Mouse (Mus musculus): ENCODE data around the gene Gm20388. TPM values are rescaled to one million over a fixed set of nuclear protein-coding genes. Genes with fewer than 3 reads are reported as not detected.
A peak's percentile ranks its signal among the peaks of the same experiment; 100 is the strongest.

Gm20388 gene
- total and polyA plus RNA-seq, 2 experiments from 2014 or later: 17.3 TPM; not detected in 1

GRCm38 (mm10) chr8:120504251-120505081, 593.8 kb downstream of the Gm20388 start:
- H3K9ac ChIP-seq (replicated peaks; ENCODE audit: low read depth, low read length): peak overlapping the region; percentile 15; the same call in 1 of the 2 replicates
- peak; percentile 35 for ATAC-seq (ENCODE audit: insufficient read depth, low read depth)
- peaks cover 42% of the 10 kb centered on the region for H3K4me1 ChIP-seq (ENCODE audit: control insufficient read depth, insufficient read depth)
- peak overlapping the region; percentile 46 for H3K4me2 ChIP-seq (ENCODE audit: low read depth, low read length)
- 5% methylated on average over 19 of the region's 20 CpGs for WGBS
- TF ChIP-seq EP300 (IDR thresholded peaks at IDR 0.05; ENCODE audit: low read depth): no peak
- TF ChIP-seq CTCF (IDR thresholded peaks at IDR 0.05; ENCODE audit: low read depth): no peak
- no peaks in the 10 kb centered on the region for H3K9me3 ChIP-seq (replicated peaks; ENCODE audit: control insufficient read depth, low read length)
- no peak for DNase-seq (ENCODE audit: low spot score)
- H3K36me3 ChIP-seq (replicated peaks; ENCODE audit: control insufficient read depth, insufficient read depth, low read length): no peaks in the 10 kb centered on the region
- peak overlapping the region; percentile 60 for H3K27ac ChIP-seq (ENCODE audit: low read depth)
- peak overlapping the region; percentile 30 for H3K4me3 ChIP-seq (ENCODE audit: low read depth, low read length)
- no peaks in the 10 kb centered on the region for H3K27me3 ChIP-seq (ENCODE audit: control insufficient read depth, insufficient read depth, low read length)

- TF ChIP-seq CTCF (IDR thresholded peaks at IDR 0.05; ENCODE audit: low read depth): no peak
- TF ChIP-seq EP300 (IDR thresholded peaks at IDR 0.05; ENCODE audit: low read depth): no peak
- 3% methylated on average over 19 of the region's 19 CpGs for WGBS
- peaks cover 49% of the 10 kb centered on the region for H3K4me1 ChIP-seq (ENCODE audit: control insufficient read depth, insufficient read depth)
- H3K27me3 ChIP-seq (ENCODE audit: control insufficient read depth, insufficient read depth, low read length): no peaks in the 10 kb centered on the region
- DNase-seq (ENCODE audit: low spot score) (no peak), ATAC-seq (ENCODE audit: insufficient read depth, low read depth) (no peak)
- H3K4me3 ChIP-seq (ENCODE audit: low read depth, low read length): peak overlapping the region; percentile 30
- H3K9me3 ChIP-seq (replicated peaks; ENCODE audit: control insufficient read depth, low read length): no peaks in the 10 kb centered on the region
- H3K9ac ChIP-seq (replicated peaks; ENCODE audit: low read depth, low read length): peak overlapping the region; percentile 15; the same call in 1 of the 2 replicates
- no peaks in the 10 kb centered on the region for H3K36me3 ChIP-seq (replicated peaks; ENCODE audit: control insufficient read depth, insufficient read depth, low read length)
- H3K27ac ChIP-seq (ENCODE audit: low read depth): peak overlapping the region; percentile 60
- H3K4me2 ChIP-seq (ENCODE audit: low read depth, low read length): peak overlapping the region; percentile 46
Measured at GRCm38 (mm10) chr8:120505082-120505511, 594.5 kb downstream of the Gm20388 start.

- TF ChIP-seq CTCF (IDR thresholded peaks at IDR 0.05; ENCODE audit: low read depth) (no peak), EP300 (IDR thresholded peaks at IDR 0.05; ENCODE audit: low read depth) (no peak)
- DNase-seq (ENCODE audit: low spot score) (no peak), ATAC-seq (ENCODE audit: insufficient read depth, low read depth) (no peak)
- Histone ChIP-seq H3K4me3 (ENCODE audit: low read depth, low read length) (peak overlapping the region; percentile 30; the same call in 1 of the 2 replicates), H3K4me2 (ENCODE audit: low read depth, low read length) (peak overlapping the region; percentile 46), H3K9ac (replicated peaks; ENCODE audit: low read depth, low read length) (no peak overlapping the region), H3K27me3 (ENCODE audit: control insufficient read depth, insufficient read depth, low read length) (no peaks in the 10 kb centered on the region), H3K36me3 (replicated peaks; ENCODE audit: control insufficient read depth, insufficient read depth, low read length) (no peaks in the 10 kb centered on the region), H3K4me1 (ENCODE audit: control insufficient read depth, insufficient read depth) (peaks cover 50% of the 10 kb centered on the region), H3K27ac (ENCODE audit: low read depth) (peak overlapping the region; percentile 60), H3K9me3 (replicated peaks; ENCODE audit: control insufficient read depth, low read length) (no peaks in the 10 kb centered on the region)
- 47% methylated on average over 23 of the region's 23 CpGs for WGBS
Measured at GRCm38 (mm10) chr8:120505619-120506310, 595.1 kb downstream of the Gm20388 start.

GRCm38 (mm10) chr8:120506562-120506961, 595.9 kb downstream of the Gm20388 start:
- H3K9me3 ChIP-seq (replicated peaks; ENCODE audit: control insufficient read depth, low read length): no peaks in the 10 kb centered on the region
- 47% methylated on average over 2 of the region's 2 CpGs for WGBS
- no peak overlapping the region for H3K9ac ChIP-seq (replicated peaks; ENCODE audit: low read depth, low read length)
- no peak overlapping the region for H3K27ac ChIP-seq (ENCODE audit: low read depth)
- no peak overlapping the region for H3K4me2 ChIP-seq (ENCODE audit: low read depth, low read length)
- DNase-seq (ENCODE audit: low spot score): no peak
- peak; percentile 42; the same call in 1 of the 2 replicates for TF ChIP-seq CTCF (IDR thresholded peaks at IDR 0.05; ENCODE audit: low read depth)
- no peak for TF ChIP-seq EP300 (IDR thresholded peaks at IDR 0.05; ENCODE audit: low read depth)
- H3K36me3 ChIP-seq (replicated peaks; ENCODE audit: control insufficient read depth, insufficient read depth, low read length): no peaks in the 10 kb centered on the region
- ATAC-seq (ENCODE audit: insufficient read depth, low read depth): no peak
- H3K4me3 ChIP-seq (ENCODE audit: low read depth, low read length): no peak overlapping the region
- peaks cover 55% of the 10 kb centered on the region for H3K4me1 ChIP-seq (ENCODE audit: control insufficient read depth, insufficient read depth)
- no peaks in the 10 kb centered on the region for H3K27me3 ChIP-seq (ENCODE audit: control insufficient read depth, insufficient read depth, low read length)

GRCm38 (mm10) chr8:120507290-120507689, 596.6 kb downstream of the Gm20388 start:
- Histone ChIP-seq H3K4me1 (ENCODE audit: control insufficient read depth, insufficient read depth) (peaks cover 63% of the 10 kb centered on the region), H3K27me3 (ENCODE audit: control insufficient read depth, insufficient read depth, low read length) (no peaks in the 10 kb centered on the region), H3K36me3 (replicated peaks; ENCODE audit: control insufficient read depth, insufficient read depth, low read length) (no peaks in the 10 kb centered on the region), H3K4me3 (ENCODE audit: low read depth, low read length) (no peak overlapping the region), H3K27ac (ENCODE audit: low read depth) (no peak overlapping the region), H3K9me3 (replicated peaks; ENCODE audit: control insufficient read depth, low read length) (no peaks in the 10 kb centered on the region), H3K4me2 (ENCODE audit: low read depth, low read length) (no peak overlapping the region), H3K9ac (replicated peaks; ENCODE audit: low read depth, low read length) (no peak overlapping the region)
- WGBS: 91% methylated on average over 9 of the region's 9 CpGs
- DNase-seq (ENCODE audit: low spot score) (no peak), ATAC-seq (ENCODE audit: insufficient read depth, low read depth) (no peak)
- TF ChIP-seq EP300 (IDR thresholded peaks at IDR 0.05; ENCODE audit: low read depth): no peak
